Mouse (Mus musculus) mouse trophoblast stem cell (cell line): Measurements from ENCODE around the gene Dsn1.

Source experiments
- in situ Hi-C, 2 experiments: fragments of 300-500 bp; cut with MseI, MboI; formaldehyde crosslinking; loops; 2 replicates in 1 of 2; 3 replicates in 1 of 2; pipeline ENCODE4 v1.15.1; 2025

Dsn1 gene

DNA sequence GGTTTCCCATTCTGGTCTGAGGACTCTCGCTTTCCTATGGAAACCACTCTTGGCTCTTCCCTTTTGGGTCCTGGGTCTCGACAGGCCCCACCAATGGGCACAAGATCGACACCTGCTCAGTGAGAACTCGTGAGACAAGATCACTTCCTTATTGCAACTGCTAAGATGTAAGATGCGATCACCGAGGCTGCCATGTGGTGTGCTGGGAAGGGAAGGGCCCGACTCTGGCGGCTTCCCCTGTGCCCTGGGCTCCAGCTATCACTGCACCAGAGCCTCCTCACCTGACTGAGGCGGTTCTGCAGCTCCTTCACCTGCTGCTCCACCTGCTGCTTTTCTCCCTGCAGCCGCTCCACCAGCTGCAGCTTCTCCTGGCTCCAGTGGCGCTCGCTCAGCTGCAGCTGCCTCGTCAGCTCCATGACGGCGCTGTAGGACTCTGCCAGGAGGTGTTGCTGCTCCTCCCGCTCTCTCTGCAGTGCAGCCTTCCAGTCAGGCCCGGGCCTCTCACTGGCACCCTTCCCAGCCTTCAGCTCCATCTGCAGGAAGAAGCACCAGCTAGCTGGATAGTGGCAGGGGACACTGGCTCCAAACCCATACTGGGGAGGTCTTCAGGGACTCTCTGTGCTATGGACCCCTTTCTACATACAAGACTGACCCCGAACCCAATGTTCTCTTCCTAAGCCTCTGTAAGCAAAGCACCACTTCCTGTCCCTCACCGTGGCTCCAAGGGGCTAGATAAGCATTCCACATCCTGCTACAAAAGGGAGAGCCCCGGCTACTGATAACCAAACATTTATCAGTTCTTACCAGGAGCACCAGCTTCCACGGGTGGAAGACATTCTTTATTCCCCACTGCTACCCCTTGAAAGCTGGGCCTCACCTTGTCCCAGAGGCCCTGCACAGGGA is 20.4 kb upstream of the Dsn1 start:
- in situ Hi-C loops, result no loop called here

DNA sequence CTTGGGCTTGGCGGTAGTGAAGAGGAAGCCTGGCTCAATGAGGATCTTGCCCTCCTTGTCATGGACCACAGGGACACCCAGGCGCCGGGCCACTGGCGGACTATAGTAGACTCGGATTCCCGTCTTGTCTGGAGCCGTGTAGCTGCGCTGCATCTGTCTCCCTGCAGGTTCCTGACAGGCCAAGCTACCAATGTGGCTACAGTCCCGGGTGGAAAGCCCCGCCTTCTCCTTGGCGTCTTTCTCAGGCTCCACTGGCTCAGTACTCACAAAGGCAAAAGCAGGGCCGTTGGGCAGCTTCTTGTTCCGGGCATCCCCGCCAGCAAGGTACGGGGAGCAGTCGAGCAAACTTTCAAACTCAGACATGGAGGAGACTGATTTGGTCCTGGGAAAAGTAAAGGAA is 14.2 kb upstream of the Dsn1 start:
- in situ Hi-C loops, result no loop called here

DNA sequence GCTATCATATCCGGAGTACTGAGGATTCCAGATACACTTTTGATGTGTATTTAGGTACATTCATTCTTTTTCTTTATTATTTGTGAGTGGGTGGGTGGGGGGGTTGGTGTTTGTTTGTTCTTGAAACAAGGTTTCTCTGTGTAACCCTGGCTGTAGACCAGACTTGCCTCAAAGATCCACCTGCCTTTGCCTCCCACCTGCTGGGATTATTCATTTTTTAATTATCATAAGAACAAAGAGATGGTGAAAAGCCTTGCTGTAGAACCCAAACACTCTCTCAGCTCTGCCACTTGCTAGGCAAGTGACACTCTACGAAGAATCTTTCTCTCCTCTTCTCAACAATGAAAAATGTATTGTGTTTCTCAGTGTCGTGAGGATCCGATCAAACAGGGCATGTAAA is 12.3 kb upstream of the Dsn1 start:
- in situ Hi-C loops, result no loop called here

DNA sequence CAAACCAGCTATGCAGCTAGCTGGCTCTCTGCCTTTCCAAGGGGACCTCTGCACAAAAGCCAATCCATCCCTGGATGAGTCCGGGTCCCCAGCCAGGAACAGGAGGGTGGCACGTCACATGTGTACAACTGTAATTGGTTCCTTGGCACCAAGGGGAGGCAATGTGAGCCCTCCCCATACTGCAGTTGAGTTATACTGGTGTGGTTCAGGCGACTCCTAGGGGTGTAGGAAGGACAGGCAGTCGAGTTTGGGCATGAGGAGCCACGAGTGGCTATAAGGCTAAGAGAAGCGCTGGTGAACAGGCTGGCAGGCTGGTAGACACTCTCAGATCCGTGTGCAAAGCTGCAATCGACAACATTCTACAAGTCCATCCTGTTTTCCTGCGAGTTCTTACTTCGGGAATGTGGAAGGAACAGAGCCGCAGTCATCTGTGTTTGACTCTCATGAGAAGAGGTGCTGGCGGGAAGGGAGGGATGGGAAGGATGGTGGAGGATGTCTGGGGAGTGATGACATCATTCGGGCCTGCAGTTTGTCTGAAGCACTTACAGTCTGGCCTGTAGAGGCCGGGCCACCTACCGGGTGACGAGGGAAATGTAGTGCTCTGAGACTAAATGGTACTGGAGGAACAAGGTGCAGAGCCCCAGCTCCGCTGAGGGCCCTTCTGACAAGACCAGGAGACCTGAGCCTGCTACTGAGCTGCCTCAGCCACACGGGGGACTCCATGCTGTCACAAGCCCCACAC is 9.7 kb upstream of the Dsn1 start:
- in situ Hi-C loops, result no loop called here

DNA sequence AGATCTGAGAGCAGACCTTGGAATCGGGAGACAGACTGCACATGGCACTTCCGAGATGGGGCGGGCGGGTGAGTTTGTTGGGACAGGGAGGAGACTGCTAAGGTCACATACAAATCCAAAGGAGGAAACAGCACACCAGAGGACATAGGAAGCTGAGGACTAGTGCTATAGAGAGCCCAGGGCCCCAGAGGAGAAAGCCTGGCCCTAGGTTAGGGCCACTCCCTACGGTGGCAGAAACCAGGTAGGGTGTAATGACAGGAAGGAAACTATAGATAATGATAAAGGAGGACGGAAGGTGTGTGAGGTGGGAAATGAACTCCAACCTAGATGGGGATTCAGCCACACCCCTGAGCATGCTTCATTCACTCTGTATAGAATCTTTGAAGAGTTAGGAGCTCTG is 5.4 kb upstream of the Dsn1 start:
- in situ Hi-C loops, result no loop called here

DNA sequence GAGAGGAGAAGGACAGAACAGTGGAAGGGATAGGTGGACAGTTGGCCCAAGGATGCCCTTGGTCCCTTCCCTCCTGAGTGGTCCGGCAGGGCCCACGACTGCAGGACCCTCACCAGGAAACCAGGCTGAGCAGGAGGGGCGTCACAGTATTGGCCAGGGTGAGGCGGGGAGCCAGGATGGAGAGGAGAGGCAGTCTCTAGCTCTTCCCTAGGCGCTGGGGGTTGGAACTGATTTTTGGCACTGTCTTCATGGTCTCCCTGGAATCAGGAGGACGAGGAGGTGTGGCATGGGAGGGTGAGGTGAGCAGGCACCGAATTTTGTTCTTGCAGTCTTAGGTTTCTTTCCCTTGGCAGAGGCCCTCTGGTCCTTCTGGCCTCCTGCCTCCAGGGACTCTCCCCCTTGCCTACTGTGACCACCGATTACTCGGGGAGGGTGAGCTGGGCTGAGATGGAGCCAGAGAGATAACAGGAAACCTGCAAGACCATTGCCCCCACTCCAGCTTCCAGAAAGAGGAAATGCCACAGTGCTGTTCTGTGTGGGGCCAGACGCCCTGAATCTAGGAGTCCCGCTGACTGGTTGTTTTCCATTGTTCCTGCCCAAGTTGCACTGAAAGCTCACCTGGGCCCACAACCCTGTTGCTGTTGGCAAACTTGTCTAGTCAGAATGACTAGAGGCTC is 3.8 kb upstream of the Dsn1 start:
- in situ Hi-C loops, result no loop called here

DNA sequence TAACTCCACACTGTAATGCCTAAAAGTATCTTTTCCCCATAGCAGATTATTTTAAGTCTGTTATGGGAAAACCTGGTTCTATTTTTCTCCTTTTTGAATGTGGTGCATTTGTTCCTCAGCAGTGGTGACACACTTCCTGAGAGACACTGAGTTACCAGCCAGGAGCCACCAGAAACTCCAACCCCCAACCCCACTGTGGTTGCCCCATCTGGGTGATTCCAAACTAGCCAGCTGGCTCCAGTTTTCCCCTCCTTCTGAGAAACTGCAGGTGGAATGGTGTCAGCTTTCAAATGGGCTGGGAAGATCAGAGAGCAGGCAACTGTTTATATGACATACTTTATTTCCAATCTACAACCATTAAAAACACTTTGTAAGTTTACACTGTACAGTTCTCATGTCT is 3.2 kb upstream of the Dsn1 start:
- in situ Hi-C loops, result no loop called here

DNA sequence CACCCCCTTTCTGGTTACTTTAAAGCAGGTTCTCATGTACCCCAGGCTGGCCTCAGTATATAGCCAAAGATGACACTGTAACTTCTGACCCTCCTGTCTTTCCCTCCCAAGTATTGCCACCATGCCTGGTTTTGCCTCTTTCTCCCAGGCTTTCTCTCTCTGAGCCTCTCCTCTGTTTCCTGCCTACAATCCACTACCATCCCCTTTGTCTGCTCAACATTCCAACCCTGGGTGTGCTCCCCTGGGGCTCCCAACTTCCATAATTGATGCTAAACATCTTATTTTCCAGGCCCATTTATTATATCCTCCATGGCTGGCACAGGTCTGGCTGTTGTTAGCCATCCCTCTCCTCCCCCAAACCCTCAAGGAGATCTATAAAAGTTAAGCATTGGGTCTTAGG is 1.6 kb upstream of the Dsn1 start:
- in situ Hi-C loops, result no loop called here

DNA sequence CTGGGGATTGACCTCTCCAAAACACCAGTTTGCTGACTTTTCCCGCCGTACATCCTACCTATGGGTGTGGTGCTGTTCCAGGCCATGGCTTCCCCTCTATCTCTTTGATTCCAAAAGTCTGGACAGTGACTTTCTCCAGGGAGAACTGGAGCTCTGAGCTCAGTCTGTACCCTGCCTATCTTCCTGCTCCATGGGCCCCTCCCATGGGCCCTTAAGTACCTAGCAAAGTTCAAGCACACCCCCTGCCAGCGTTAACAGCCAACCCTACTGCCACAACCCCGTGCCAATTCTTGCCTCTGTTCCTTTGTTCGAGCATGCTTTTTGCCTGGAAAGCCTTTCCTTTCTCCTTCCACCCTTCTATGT is 261 bp upstream of the Dsn1 start:
- in situ Hi-C loops, result no loop called here

DNA sequence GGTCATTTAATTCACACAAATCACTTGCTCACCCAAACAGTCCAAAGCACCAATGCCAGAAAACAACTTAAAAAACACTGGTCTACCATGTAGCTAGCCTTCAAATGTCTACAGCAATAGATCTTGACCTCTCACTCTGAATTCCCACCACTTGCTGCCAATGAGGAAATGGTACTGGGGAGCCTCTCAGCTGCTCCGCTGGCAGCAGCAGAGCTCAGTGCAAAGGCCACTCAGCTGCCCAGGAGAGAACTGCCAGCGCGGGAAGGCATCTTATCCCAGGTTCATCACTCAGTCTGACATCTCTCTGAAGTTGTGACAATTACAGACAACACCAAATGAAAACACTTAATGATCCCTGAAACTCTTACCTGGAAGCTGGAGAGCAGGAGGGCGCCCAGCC is 4.6 kb downstream of the Dsn1 start:
- in situ Hi-C loops, result no loop called here

DNA sequence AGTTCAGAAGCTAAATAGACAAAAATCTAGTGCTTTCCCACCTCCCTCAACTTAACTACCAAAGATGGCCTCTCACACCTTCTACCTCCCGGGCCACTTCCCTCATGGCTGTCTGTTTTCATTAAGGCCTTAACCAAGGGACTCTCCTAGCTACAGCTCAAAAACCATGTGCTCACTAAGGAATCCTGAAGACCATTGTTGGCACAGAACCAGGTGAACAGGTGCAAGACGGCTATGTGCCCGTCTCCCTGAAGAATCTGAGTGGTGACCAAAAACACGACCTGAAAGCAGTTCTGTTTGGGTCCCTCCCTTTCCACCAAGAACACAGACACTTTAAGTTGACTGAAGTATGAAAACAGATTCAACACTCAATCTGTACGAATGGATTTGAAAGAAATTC is 8.7 kb downstream of the Dsn1 start:
- in situ Hi-C loops, result no loop called here

DNA sequence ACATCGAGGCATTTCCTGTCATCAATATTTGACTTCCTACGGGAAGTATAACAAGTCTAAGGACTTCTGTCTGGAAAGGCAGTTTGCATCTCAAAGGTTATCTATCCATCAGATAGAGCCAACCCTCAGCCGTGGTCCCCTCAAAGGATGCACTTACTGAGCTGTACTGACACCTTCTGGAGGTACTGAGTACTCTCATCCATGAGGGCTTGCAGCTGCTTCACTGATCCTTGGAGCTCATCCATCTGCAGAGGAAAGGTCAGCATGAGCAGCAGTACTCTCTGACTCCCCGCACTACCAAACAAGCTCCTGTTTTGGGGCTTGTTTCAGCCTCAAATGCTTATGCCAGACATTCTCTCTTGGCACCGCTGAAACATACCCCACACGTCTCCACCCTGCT is 10.4 kb downstream of the Dsn1 start:
- in situ Hi-C loops, result no loop called here

DNA sequence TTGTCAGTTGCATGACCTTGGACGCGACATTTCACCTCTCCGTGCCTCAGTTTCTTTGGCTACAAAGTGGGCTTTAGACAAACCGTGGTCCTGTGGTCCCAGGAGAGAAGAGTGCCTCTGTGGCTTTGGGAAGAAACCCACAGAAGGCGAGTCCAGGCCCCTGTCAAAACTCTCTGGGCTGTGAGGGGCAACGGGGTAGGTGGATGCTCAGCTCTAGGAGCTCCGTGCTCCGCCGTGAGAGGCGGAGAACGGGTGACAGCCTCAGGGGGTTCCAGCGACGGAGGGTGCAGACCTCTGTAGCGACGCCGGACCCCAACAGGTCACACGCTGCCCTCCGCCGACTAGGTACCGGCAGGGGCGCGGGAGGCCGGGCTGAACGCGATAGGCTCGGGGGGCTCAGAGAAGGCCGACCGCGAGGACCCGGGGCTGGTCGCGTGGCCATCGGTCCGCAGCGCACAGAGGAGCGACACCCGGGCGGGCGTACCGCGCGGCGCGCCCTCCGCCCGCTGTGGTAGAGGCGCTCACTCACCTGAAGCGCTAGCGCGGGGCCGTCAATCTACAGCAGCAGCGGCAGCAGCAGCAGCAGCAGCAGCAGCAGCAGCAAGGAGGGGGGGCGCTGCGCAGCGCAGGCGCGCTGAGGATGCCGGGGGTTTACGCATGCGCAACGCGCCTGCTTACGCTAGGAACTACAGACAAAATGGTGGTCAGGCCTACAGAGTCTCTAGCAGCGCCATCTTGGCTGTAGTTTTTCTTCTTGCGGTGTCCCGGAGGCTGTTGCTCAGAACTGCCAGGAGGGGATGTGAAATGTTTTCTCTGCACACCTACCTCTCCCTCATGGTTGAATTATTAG is 15.3 kb downstream of the Dsn1 start, which contains the start of gene Ndrg3:
Ndrg3 (minus strand) TSS at position 587 of the 850 bp plus-strand sequence.
- in situ Hi-C loops, result no loop called here

DNA sequence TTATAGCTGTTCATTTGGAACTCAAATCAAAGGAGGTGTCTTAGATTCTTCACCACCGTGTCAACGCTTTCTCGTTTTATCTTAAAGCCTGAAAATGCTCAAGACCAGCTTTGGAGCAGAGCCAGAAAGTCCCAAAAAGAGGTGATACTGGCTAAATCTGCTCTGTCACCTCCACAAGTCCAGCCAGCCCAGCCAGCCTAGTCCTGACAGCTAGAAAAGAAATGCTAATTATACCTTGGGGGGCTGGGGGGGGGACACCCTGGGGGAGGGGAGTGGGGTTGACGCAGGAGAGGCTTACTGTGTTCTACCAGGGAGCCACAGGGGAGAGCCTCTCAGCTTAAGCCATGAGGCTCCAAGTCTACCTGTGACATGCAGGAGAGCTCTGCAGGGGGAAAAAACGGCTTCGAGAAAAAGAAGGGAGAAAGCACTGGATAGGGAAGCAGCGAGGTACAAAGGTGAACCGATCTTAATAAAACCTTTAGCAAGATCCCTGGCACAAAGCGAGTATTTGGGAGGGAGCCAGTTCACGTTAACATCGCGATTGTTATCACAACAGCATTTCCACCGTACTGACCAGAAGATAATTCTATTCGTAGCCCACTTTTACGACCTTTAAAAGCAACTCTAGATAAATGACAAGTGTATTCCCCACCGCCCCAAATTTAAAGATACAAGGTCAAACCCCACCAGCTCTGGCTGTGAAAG is 16.1 kb downstream of the Dsn1 start:
- in situ Hi-C loops, result no loop called here

DNA sequence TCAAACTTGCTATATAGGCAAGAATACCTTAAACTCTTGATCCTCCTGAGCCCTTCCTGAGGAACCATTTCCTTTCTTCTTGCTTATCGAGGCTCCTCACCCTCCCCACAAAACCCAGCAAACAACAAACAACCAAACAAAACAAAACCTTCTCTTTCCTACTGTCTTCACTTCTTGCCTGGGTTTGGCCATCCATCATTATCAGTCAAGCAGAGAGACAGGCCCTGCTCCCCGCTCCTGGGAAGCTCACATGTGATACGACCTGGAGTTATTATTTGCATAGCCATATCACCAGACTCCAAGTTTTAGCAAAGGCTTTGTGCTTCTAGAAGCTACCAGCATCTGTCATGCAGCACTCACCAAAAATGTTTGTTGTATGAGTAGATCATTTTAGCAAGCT is 19.6 kb downstream of the Dsn1 start:
- in situ Hi-C loops, result no loop called here

DNA sequence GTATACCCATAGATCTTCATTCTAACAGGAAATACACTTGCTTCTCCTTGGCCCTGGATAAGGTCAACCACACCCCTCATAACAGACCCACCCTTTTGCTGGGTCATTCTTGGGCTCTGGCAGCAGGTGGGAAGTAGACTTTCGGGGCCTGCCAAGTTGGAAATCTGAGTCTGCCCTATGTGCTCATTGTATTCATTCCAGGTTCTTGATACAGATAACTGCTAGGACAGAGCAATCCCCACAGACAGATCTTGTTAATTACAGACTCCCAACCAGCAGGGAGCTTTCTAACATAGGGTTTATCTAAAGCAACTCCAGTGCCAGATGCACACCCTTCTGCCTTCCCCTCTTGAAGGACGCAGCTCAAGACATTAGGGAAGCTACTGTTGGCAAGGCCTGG is 24.1 kb downstream of the Dsn1 start:
- in situ Hi-C loops, result no loop called here

DNA sequence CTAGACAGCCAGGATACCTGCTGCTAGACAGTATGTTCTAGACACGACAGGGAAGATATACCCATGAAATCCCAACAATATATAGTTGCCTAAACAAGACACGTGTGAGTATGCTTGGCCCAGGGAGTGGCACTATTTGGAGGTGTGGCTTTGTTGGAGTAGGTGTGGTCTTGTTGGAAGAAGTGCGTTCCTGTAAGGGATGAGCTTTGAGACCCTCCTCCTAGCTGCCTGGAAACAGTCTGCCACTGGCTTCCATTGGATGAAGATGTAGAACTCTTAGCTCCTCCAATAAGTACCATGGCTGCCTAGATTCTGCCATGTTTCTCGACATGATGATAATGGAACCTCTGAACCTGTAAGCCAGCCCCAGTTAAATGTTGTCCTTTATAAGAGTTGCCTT is 25.7 kb downstream of the Dsn1 start:
- in situ Hi-C loops, result no loop called here

DNA sequence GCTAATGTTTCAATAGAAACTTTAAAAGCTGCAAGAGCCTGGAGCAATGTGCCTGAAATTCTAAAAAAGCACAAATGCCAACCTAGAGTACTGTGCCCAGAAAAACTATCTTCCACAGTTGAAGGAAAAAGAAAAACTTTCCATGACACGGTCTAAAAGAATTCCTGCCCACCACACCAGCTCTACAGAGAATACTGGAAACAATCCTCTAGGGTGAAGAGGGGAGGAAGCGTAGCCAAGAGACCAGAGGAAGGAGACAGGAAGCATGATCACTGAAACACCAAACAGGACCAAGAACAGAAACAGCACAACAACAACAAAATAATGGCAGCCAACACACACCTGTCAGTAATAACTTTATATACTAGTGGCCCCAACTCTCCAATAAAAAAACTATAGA is 26.9 kb downstream of the Dsn1 start:
- in situ Hi-C loops, result no loop called here

DNA sequence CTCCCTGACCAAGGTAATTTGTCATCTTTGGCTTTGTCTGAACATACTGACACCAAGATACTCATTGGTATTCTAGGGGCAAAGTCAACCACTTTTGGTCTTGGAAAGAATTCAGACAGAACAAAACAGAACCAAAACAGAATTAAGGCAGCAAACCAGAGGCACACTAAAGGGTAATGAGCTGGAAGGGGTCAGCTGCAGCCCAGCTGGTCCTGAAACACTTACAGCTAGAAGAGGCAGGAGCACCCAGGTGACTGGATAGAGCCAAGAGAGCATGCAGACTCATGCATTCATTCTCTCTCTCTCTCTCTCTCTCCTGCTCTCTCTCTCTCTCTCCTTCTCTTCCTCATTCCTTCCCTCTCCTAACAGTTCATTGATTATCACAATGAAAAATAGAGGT is 30.2 kb downstream of the Dsn1 start:
- in situ Hi-C loops, result no loop called here

DNA sequence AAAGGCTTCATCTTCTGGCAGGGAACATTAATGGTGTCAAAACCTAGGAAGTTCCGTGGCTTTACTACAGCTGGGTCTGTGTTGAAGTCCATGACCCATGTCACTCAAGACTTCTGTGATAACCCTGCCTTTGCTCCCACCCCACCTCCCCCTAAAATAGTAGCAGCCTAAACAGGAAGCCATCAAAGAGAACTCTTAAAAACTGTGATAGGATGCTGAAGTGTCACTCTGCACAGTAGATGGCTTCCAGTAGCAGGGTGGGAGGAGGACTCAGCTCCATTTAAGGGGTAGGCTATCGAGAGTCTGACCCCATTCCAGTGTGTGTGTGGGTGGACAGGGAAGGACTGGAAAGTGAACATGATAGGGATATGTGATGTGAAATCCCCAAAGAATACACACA is 32.0 kb downstream of the Dsn1 start:
- in situ Hi-C loops, result no loop called here
